Mouse (Mus musculus): ENCODE measurements around the gene Riok1. TPM values are rescaled to one million over a fixed set of nuclear protein-coding genes. Genes with fewer than 3 reads are reported as not detected.

The Riok1 gene
- 33.3 and 37.7 TPM in 2 replicates for polyA plus RNA-seq (2015; fragmentation: Nextera tagmentation; extraction: Ambion mirVana)

- Histone ChIP-seq H3K4me3 (ENCODE audit: low read length) (peak within 1 kb of the TSS; percentile 75), H3K4me1 (ENCODE audit: control insufficient read depth, insufficient read depth, low read length) (peaks cover 14% of the 10 kb centered on the region), H3K36me3 (ENCODE audit: control insufficient read depth, insufficient read depth, low read length) (peaks cover 13% of the 10 kb centered on the region), H3K4me2 (ENCODE audit: low read depth, low read length) (peak within 1 kb of the TSS; percentile 67), H3K27ac (ENCODE audit: low read length) (peak within 1 kb of the TSS; percentile 69), H3K9ac (ENCODE audit: low read depth, low read length) (peak within 1 kb of the TSS; percentile 84), H3K9me3 (ENCODE audit: control insufficient read depth, low read length) (no peaks in the 10 kb centered on the region), H3K27me3 (replicated peaks; ENCODE audit: control insufficient read depth, insufficient read depth, low read length) (no peaks in the 10 kb centered on the region)
- ATAC-seq, result peak; percentile 80
- WGBS, result 9% methylated on average over 37 of the region's 37 CpGs
Observed at GRCm38 (mm10) chr13:38036343-38037043, at the start of gene Riok1. Gene Riok1, plus strand, starts transcription at chr13:38036995.

- Histone ChIP-seq H3K4me1 (ENCODE audit: control insufficient read depth, insufficient read depth, low read length) (peaks cover 5% of the 10 kb centered on the region; the same call in 1 of the 2 replicates), H3K27me3 (replicated peaks; ENCODE audit: control insufficient read depth, insufficient read depth, low read length) (no peaks in the 10 kb centered on the region), H3K4me2 (ENCODE audit: low read depth, low read length) (no peak overlapping the region), H3K9me3 (ENCODE audit: control insufficient read depth, low read length) (no peaks in the 10 kb centered on the region), H3K4me3 (ENCODE audit: low read length) (no peak overlapping the region), H3K9ac (ENCODE audit: low read depth, low read length) (no peak overlapping the region), H3K27ac (ENCODE audit: low read length) (no peak overlapping the region), H3K36me3 (ENCODE audit: control insufficient read depth, insufficient read depth, low read length) (peaks cover 27% of the 10 kb centered on the region)
- ATAC-seq, result no peak
- WGBS, result 90% methylated on average over 8 of the region's 8 CpGs
Observed at GRCm38 (mm10) chr13:37989701-37990100, 47.1 kb upstream of the Riok1 start.

- peak overlapping the region; percentile 99 for H3K4me3 ChIP-seq (ENCODE audit: low read length)
- H3K9me3 ChIP-seq (ENCODE audit: control insufficient read depth, low read length), result no peaks in the 10 kb centered on the region
- ATAC-seq, result no peak
- H3K4me1 ChIP-seq (ENCODE audit: control insufficient read depth, insufficient read depth, low read length), result peaks cover 5% of the 10 kb centered on the region; the same call in 1 of the 2 replicates
- H3K27me3 ChIP-seq (replicated peaks; ENCODE audit: control insufficient read depth, insufficient read depth, low read length), result no peaks in the 10 kb centered on the region
- peak overlapping the region; percentile 85 for H3K4me2 ChIP-seq (ENCODE audit: low read depth, low read length)
- peaks cover 9% of the 10 kb centered on the region for H3K36me3 ChIP-seq (ENCODE audit: control insufficient read depth, insufficient read depth, low read length)
- 10% methylated on average over 10 of the region's 10 CpGs for WGBS
- H3K27ac ChIP-seq (ENCODE audit: low read length), result peak overlapping the region; percentile 16; the same call in 1 of the 2 replicates
- H3K9ac ChIP-seq (ENCODE audit: low read depth, low read length), result peak overlapping the region; percentile 99
Observed at GRCm38 (mm10) chr13:37992638-37993371, 44.0 kb upstream of the Riok1 start.

GRCm38 (mm10) chr13:37993376-37993703 is 43.5 kb upstream of the Riok1 start:
- no peak for ATAC-seq
- H3K9me3 ChIP-seq (ENCODE audit: control insufficient read depth, low read length), result no peaks in the 10 kb centered on the region
- peaks cover 9% of the 10 kb centered on the region for H3K36me3 ChIP-seq (ENCODE audit: control insufficient read depth, insufficient read depth, low read length)
- peak overlapping the region; percentile 85 for H3K4me2 ChIP-seq (ENCODE audit: low read depth, low read length)
- peak overlapping the region; percentile 99 for H3K9ac ChIP-seq (ENCODE audit: low read depth, low read length)
- H3K27me3 ChIP-seq (replicated peaks; ENCODE audit: control insufficient read depth, insufficient read depth, low read length), result no peaks in the 10 kb centered on the region
- peaks cover 5% of the 10 kb centered on the region; the same call in 1 of the 2 replicates for H3K4me1 ChIP-seq (ENCODE audit: control insufficient read depth, insufficient read depth, low read length)
- WGBS, result under 1% methylated on average over 17 of the region's 17 CpGs
- H3K4me3 ChIP-seq (ENCODE audit: low read length), result peak overlapping the region; percentile 99
- peak overlapping the region; percentile 92 for H3K27ac ChIP-seq (ENCODE audit: low read length)

GRCm38 (mm10) chr13:37993704-37994404 is 42.9 kb upstream of the Riok1 start, which contains the start of gene Ssr1:
Gene Ssr1, minus strand, starts transcription at chr13:37994217.
- no peaks in the 10 kb centered on the region for H3K27me3 ChIP-seq (replicated peaks; ENCODE audit: control insufficient read depth, insufficient read depth, low read length)
- peak within 1 kb of the TSS; percentile 99 for H3K4me3 ChIP-seq (ENCODE audit: low read length)
- no peaks in the 10 kb centered on the region for H3K9me3 ChIP-seq (ENCODE audit: control insufficient read depth, low read length)
- WGBS, result under 1% methylated on average over 86 of the region's 89 CpGs
- peak within 1 kb of the TSS; percentile 85 for H3K4me2 ChIP-seq (ENCODE audit: low read depth, low read length)
- peak within 1 kb of the TSS; percentile 99 for H3K9ac ChIP-seq (ENCODE audit: low read depth, low read length)
- H3K4me1 ChIP-seq (ENCODE audit: control insufficient read depth, insufficient read depth, low read length), result peaks cover 5% of the 10 kb centered on the region; the same call in 1 of the 2 replicates
- peak within 1 kb of the TSS; percentile 92 for H3K27ac ChIP-seq (ENCODE audit: low read length)
- H3K36me3 ChIP-seq (ENCODE audit: control insufficient read depth, insufficient read depth, low read length), result peaks cover 9% of the 10 kb centered on the region
- peak; percentile 98 for ATAC-seq

GRCm38 (mm10) chr13:37994405-37994749 is 42.4 kb upstream of the Riok1 start:
- Histone ChIP-seq H3K36me3 (ENCODE audit: control insufficient read depth, insufficient read depth, low read length) (peaks cover 9% of the 10 kb centered on the region), H3K27ac (ENCODE audit: low read length) (no peak overlapping the region), H3K9ac (ENCODE audit: low read depth, low read length) (peak overlapping the region; percentile 50), H3K27me3 (replicated peaks; ENCODE audit: control insufficient read depth, insufficient read depth, low read length) (no peaks in the 10 kb centered on the region), H3K9me3 (ENCODE audit: control insufficient read depth, low read length) (no peaks in the 10 kb centered on the region), H3K4me2 (ENCODE audit: low read depth, low read length) (peak overlapping the region; percentile 53), H3K4me1 (ENCODE audit: control insufficient read depth, insufficient read depth, low read length) (peaks cover 5% of the 10 kb centered on the region; the same call in 1 of the 2 replicates), H3K4me3 (ENCODE audit: low read length) (peak overlapping the region; percentile 99)
- WGBS, result 13% methylated on average over 7 of the region's 7 CpGs
- ATAC-seq, result peak; percentile 53

- Histone ChIP-seq H3K9me3 (ENCODE audit: control insufficient read depth, low read length) (no peaks in the 10 kb centered on the region), H3K4me1 (ENCODE audit: control insufficient read depth, insufficient read depth, low read length) (no peaks in the 10 kb centered on the region), H3K4me3 (ENCODE audit: low read length) (no peak overlapping the region), H3K36me3 (ENCODE audit: control insufficient read depth, insufficient read depth, low read length) (no peaks in the 10 kb centered on the region), H3K27me3 (replicated peaks; ENCODE audit: control insufficient read depth, insufficient read depth, low read length) (no peaks in the 10 kb centered on the region), H3K27ac (ENCODE audit: low read length) (no peak overlapping the region), H3K9ac (ENCODE audit: low read depth, low read length) (no peak overlapping the region), H3K4me2 (ENCODE audit: low read depth, low read length) (no peak overlapping the region)
- WGBS, result 76% methylated on average over 3 of the region's 3 CpGs
- peak; percentile 44; the same call in 1 of the 2 replicates for ATAC-seq
Observed at GRCm38 (mm10) chr13:37999713-38000112, 37.1 kb upstream of the Riok1 start.

- H3K4me2 ChIP-seq (ENCODE audit: low read depth, low read length), result no peak overlapping the region
- no peak overlapping the region for H3K4me3 ChIP-seq (ENCODE audit: low read length)
- H3K4me1 ChIP-seq (ENCODE audit: control insufficient read depth, insufficient read depth, low read length), result no peaks in the 10 kb centered on the region
- no peaks in the 10 kb centered on the region for H3K9me3 ChIP-seq (ENCODE audit: control insufficient read depth, low read length)
- no peaks in the 10 kb centered on the region for H3K36me3 ChIP-seq (ENCODE audit: control insufficient read depth, insufficient read depth, low read length)
- H3K27me3 ChIP-seq (replicated peaks; ENCODE audit: control insufficient read depth, insufficient read depth, low read length), result no peaks in the 10 kb centered on the region
- H3K9ac ChIP-seq (ENCODE audit: low read depth, low read length), result no peak overlapping the region
- ATAC-seq, result no peak
- 49% methylated on average over 1 of the region's 1 CpGs for WGBS
- H3K27ac ChIP-seq (ENCODE audit: low read length), result no peak overlapping the region
Observed at GRCm38 (mm10) chr13:38002461-38002860, 34.3 kb upstream of the Riok1 start.

- Histone ChIP-seq H3K9me3 (ENCODE audit: control insufficient read depth, low read length) (no peaks in the 10 kb centered on the region), H3K27ac (ENCODE audit: low read length) (no peak overlapping the region), H3K4me3 (ENCODE audit: low read length) (no peak overlapping the region), H3K27me3 (replicated peaks; ENCODE audit: control insufficient read depth, insufficient read depth, low read length) (no peaks in the 10 kb centered on the region), H3K36me3 (ENCODE audit: control insufficient read depth, insufficient read depth, low read length) (no peaks in the 10 kb centered on the region), H3K4me2 (ENCODE audit: low read depth, low read length) (no peak overlapping the region), H3K4me1 (ENCODE audit: control insufficient read depth, insufficient read depth, low read length) (no peaks in the 10 kb centered on the region), H3K9ac (ENCODE audit: low read depth, low read length) (no peak overlapping the region)
- no peak for ATAC-seq
- WGBS, result 92% methylated on average over 2 of the region's 2 CpGs
Observed at GRCm38 (mm10) chr13:38007972-38008371, 28.8 kb upstream of the Riok1 start.
